Mouse (Mus musculus): ENCODE measurements around the gene Ccnt1. TPM values are rescaled to one million over a fixed set of nuclear protein-coding genes. Genes with fewer than 3 reads are reported as not detected.
"Not testable (repeated sequence)": the region's sequence is repeated elsewhere in the genome, so short reads cannot be mapped to it uniquely, and the experiment has no call there.

Gene Ccnt1
- total RNA-seq, 2 experiments from 2014 or later, result 70.7 to 80.8 TPM

GRCm38 (mm10) chr15:98600036-98600709, 29.4 kb upstream of the Ccnt1 start:
- ATAC-seq (replicated peaks; ENCODE audit: low FRiP score, low TSS enrichment, poor library complexity, severe bottlenecking), result no peak

- no peak for ATAC-seq (replicated peaks; ENCODE audit: low FRiP score, low TSS enrichment, poor library complexity, severe bottlenecking)
Measured at GRCm38 (mm10) chr15:98596609-98597008, 25.9 kb upstream of the Ccnt1 start.

GRCm38 (mm10) chr15:98595049-98595448, 24.3 kb upstream of the Ccnt1 start:
- no peak for ATAC-seq (replicated peaks; ENCODE audit: low FRiP score, low TSS enrichment, poor library complexity, severe bottlenecking)

- no peak for ATAC-seq (replicated peaks; ENCODE audit: low FRiP score, low TSS enrichment, poor library complexity, severe bottlenecking)
Measured at GRCm38 (mm10) chr15:98594193-98594592, 23.5 kb upstream of the Ccnt1 start.

- ATAC-seq (replicated peaks; ENCODE audit: low FRiP score, low TSS enrichment, poor library complexity, severe bottlenecking), result no peak
Measured at GRCm38 (mm10) chr15:98591396-98591795, 20.7 kb upstream of the Ccnt1 start.

- peak; percentile 11; the same call in 1 of the 2 replicates for ATAC-seq (replicated peaks; ENCODE audit: low FRiP score, low TSS enrichment, poor library complexity, severe bottlenecking)
Measured at GRCm38 (mm10) chr15:98589640-98590336, 19.1 kb upstream of the Ccnt1 start.

- no peak for ATAC-seq (replicated peaks; ENCODE audit: low FRiP score, low TSS enrichment, poor library complexity, severe bottlenecking)
Measured at GRCm38 (mm10) chr15:98587751-98588150, 17.0 kb upstream of the Ccnt1 start.

GRCm38 (mm10) chr15:98586141-98586540, 15.4 kb upstream of the Ccnt1 start:
- not testable (repeated sequence) for ATAC-seq (replicated peaks; ENCODE audit: low FRiP score, low TSS enrichment, poor library complexity, severe bottlenecking)

GRCm38 (mm10) chr15:98585421-98585820, 14.7 kb upstream of the Ccnt1 start:
- ATAC-seq (replicated peaks; ENCODE audit: low FRiP score, low TSS enrichment, poor library complexity, severe bottlenecking), result no peak

- no peak for ATAC-seq (replicated peaks; ENCODE audit: low FRiP score, low TSS enrichment, poor library complexity, severe bottlenecking)
Measured at GRCm38 (mm10) chr15:98582996-98583395, 12.3 kb upstream of the Ccnt1 start.

GRCm38 (mm10) chr15:98582410-98582809, 11.7 kb upstream of the Ccnt1 start:
- ATAC-seq (replicated peaks; ENCODE audit: low FRiP score, low TSS enrichment, poor library complexity, severe bottlenecking), result no peak

- peak; percentile 92 for ATAC-seq (replicated peaks; ENCODE audit: low FRiP score, low TSS enrichment, poor library complexity, severe bottlenecking)
Measured at GRCm38 (mm10) chr15:98579795-98580464, 9.2 kb upstream of the Ccnt1 start.

GRCm38 (mm10) chr15:98579310-98579709, 8.6 kb upstream of the Ccnt1 start:
- ATAC-seq (replicated peaks; ENCODE audit: low FRiP score, low TSS enrichment, poor library complexity, severe bottlenecking), result no peak

GRCm38 (mm10) chr15:98573293-98573692, 2.6 kb upstream of the Ccnt1 start:
- no peak for ATAC-seq (replicated peaks; ENCODE audit: low FRiP score, low TSS enrichment, poor library complexity, severe bottlenecking)

GRCm38 (mm10) chr15:98569795-98570365, 843 bp downstream of the Ccnt1 start:
- no peak for ATAC-seq (replicated peaks; ENCODE audit: low FRiP score, low TSS enrichment, poor library complexity, severe bottlenecking)

GRCm38 (mm10) chr15:98569216-98569615, 1.5 kb downstream of the Ccnt1 start:
- ATAC-seq (replicated peaks; ENCODE audit: low FRiP score, low TSS enrichment, poor library complexity, severe bottlenecking), result no peak

GRCm38 (mm10) chr15:98568256-98569033, 2.3 kb downstream of the Ccnt1 start:
- no peak for ATAC-seq (replicated peaks; ENCODE audit: low FRiP score, low TSS enrichment, poor library complexity, severe bottlenecking)

GRCm38 (mm10) chr15:98567278-98568134, 3.2 kb downstream of the Ccnt1 start:
- ATAC-seq (replicated peaks; ENCODE audit: low FRiP score, low TSS enrichment, poor library complexity, severe bottlenecking), result peak; percentile 94

- no peak for ATAC-seq (replicated peaks; ENCODE audit: low FRiP score, low TSS enrichment, poor library complexity, severe bottlenecking)
Measured at GRCm38 (mm10) chr15:98566973-98567277, 3.8 kb downstream of the Ccnt1 start.
